Mouse (Mus musculus) mesoderm, embryonic 11.5 days (tissue): ENCODE measurements around the gene Adcy2.

Experiments
- DNase-seq: peaks from one replicate; pipeline ENCODE4 v3.0.0-alpha.2; 2012; ENCODE audit warnings: low read depth, low spot score

The Adcy2 gene

DNA sequence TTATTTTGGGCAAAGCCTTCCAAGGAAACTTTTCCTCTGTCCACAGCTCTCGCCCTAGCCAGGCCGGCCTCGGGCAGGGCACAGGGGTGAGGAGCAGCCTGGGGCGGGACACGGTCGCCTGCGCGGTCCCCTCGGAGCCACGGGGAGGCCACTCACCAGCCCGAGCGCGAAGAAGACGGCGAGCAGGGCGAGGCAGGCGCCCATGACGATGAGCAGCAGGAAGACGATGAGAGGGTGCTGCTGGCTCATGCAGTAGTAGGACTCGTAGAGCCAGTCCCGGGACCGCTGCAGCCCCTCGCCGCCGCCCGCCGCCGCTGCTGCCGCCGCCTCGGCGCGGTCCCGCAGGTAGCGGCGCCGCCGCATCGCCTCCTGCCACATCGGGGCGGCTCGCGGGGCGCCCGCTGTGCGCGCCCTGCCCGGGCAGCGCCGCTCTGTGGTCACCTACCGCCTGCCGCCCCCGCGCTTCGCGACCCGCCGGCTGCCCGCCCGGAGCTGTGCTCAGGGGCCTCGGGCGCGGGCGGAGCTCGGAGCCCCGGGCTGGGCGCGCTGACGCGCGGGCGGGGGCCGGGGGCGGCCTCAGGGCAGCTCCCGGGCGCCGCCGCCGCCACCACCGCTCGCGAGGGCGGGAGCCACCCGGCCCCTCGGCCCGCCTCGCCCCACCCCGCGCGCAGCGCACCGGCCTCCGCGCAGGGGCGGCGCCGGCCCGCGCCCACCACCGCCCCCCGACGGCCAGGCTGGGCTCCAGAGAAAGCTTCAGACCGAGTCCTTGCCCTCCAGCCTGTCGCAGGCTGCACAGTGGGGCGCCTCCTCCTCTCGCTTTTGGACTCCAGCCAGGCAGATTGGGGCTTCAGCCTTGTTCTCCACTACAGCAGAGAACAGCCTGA lies at the start of gene Adcy2:
TSS of gene Adcy2 (minus strand) at position 624 of the 884 bp plus-strand sequence.
- DNase-seq, result peak; percentile 61

DNA sequence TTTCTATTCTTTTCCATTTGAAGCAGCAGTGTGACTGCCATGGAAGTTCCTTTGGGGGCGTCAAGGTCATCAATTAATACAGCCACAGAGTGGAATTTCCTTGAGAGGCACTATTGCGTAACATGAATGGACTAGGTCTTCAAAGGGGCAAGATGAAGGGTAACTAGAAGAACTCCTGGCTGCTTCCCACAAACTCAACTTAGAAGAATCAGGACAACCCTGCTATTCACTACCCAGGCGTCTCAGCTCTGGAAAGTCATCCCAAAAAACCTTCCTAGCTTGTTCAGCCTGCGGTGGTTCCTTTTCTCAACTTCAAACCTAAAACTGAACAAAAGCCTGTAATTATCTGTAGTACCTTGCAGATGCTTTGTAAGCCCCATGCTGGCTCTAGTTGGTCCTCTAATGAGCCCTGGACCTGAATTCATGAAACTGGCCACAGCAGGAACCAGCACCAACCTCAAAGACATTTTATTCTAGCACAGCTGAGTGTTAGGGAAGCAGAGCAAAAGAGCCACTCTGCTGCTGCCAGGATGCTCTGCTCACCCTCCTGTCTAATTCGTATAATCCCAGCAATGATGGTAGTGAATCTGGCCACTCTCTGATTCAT lies 37.8 kb upstream of the Adcy2 start:
- no peak for DNase-seq

DNA sequence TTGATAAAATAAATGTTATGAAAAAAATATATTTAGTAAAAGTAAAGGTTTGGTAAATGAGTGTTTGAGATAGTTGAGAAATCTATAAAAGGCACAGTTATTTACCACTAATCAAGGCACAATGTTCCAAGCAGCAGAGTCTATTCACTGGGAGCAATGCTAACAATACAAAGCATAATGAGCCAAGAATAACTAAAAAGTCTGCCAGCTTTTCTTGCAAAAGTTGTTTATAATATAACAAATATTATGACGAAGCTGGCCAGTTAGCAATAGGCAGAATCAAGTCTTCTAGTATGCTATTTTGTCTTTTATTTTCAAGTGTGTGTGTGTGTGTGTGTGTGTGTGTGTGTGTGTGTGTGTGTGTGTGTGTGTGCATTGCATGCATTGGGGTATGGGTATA lies 35.3 kb upstream of the Adcy2 start:
- DNase-seq, result no peak

DNA sequence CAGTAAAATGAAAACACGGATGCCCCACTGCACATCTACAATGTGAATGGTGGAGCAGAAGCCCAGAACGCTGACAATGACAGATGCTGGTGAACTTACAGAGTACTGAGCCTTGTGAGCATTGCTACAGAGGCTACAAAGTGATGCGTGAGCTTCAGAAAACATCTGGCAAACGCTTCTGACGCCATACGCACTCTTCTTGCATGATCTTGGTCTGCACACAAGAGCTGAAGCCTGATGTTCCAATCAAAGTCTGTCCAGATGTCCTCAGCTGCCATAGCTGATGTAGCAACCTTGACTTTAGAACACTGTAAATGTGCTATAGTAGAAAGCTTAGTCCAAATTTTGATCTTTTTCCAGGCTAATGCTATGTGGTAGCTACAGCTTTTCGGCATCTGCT lies 34.2 kb upstream of the Adcy2 start:
- DNase-seq, result no peak

DNA sequence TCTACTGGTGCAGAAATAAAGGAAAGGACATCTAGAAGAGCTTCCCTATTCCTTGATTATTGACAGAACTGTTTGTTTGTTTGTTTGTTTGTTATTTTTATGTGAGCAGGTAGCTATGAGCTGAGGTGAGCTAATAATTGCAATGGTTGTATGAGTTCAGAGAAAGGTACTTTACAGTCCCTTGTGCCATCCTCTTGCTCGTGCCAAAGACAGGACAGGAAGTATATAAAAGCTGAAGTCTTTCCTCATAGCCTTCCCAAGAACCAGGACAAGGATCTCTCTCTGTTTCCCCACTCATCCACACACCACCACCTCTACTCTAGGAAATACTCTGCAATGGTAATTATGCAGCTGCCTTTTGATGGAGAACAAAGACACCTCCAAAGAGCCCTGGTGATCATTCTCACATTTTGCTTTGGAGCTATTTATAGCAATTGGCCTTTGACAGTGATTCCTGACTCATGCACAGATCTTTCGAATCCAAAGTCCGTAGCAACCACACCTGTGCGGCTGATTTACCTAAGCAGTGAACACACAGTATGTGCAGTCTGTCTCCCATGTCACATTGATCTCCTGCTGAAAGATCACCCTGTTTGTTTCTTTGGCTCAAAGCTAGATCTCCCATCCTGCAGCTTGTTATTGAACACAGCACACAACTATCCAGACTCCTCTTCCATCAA lies 29.9 kb upstream of the Adcy2 start:
- DNase-seq, result no peak

DNA sequence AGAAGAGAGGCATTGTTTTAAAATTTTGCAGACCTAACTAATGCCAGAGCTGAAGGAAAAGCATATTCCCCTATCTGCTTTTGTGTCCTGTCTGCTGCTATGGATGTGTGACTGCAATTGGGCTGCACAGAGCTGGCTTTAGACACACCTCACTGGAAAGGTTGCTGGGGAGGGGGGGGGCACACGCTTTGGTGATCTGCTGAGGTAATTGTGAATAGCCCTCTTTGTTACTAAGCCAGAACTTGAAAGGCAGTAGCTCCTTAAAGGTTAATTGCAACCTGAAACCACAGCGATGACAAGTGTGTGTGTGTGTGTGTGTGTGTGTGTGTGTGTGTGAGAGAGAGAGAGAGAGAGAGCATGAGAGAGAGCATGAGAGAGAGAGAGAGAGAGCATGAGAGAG lies 25.6 kb upstream of the Adcy2 start:
- DNase-seq, result no peak

DNA sequence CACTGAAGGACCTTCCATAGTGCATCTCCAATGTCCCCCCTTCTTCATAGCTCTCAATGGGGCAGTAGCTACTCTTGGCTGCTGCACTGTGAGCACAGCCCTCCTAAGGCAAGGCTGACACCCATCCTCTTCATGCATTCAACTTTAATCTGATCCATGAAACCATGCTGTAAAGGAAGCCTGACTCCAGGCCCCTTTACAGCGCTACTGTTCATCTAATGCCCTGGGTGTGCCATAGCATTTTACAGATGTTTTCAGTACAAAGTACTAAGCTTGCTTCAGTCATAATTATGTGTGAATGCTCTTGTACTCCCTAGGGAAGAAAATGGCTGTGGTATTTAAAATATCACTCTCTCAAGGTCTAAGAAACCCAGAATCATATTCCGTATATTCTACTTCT lies 23.9 kb upstream of the Adcy2 start:
- DNase-seq, result no peak

DNA sequence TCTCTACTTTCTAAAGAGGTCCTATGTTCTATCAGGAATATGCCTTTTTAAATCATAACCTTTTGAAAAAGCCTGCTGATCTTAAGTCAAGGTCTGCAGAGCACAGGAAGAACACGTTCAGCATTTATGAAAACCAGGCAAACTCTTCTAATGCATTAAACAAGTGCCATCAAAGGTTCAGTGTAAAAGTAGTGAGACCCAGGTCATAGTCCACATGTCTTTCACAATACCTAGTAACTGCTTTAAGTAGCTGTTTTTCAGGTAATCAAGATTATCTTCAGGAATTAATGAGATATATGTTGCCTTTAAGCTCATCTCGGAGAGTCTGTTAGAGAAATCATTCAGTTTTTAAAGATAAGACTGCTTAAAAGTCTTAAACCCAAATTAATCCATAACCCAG lies 21.2 kb upstream of the Adcy2 start:
- DNase-seq, result no peak

DNA sequence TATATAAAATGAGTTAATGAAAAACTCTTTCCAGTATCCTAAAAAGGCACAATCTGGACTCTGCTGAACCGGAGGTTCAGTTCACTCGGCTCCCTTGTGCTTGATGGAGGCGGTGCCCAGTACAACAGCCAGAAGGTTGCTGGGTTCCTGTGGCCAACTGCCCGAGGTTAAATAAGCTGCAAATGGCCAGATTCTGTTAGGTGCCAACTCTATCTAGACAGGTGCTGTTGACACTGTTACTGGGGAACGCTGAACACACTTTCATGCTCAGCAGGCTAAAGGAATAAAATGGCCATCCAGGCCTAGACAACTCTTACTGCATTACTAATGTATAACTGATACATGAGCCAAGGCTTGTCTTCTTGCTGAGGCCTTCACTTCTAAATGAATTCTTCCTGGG lies 7.6 kb upstream of the Adcy2 start:
- no peak for DNase-seq

DNA sequence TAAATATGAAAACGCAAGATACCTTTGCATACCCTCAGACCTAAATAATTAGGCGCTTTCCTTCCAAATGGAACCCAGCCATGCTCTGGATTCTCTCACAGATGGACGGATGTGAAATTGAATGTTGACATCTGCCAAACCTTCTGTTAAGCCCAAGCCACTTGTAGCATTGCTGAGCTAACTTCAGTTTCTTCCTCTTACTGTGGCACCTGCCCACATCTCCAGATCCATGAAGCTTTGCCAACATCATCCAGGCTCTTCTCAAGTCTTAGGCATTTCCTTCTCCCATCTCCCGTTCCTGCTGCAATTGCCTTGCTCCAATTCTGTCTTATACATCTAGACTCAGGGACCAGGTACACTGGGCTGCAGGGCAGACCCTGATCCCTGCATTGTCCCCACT lies 6.8 kb upstream of the Adcy2 start:
- DNase-seq, result no peak

DNA sequence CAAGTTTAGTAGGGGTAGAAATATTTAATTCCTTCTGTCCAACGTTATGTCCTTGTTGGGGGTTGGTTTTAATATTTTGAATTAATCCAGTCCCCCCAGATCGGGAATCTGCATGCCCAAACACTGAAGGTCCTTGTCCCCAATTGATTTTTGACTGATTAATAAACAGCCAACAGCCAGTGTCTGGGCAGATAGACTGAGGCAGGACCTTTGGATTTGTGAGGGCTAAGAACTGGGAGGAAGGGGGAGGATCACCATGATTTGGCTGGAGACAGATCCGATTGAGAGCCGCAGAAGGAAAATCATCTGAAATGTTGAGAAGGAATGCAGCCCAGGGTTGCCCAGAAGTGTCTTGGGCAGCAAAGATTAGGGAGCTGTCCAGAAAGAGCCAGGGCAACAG lies 5.1 kb upstream of the Adcy2 start:
- DNase-seq, result no peak

DNA sequence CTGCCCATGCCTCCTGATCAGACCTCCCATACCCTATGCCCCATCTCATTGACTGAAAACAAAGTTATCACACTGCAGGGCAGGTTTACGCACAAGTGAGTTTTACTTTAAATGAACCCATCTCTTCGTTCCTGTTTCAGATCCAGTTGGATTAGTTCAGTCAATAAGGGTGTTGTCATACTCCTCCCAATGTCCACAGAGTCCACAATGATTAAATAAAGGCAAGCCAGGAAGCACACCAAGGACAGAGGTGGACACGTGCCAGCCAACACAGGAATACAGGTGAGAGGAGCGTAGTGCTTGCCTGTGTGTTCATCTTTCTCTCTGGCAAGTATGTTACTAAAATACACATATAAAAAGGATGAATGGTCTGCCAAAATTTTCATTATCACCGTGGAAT lies 3.3 kb upstream of the Adcy2 start:
- DNase-seq, result no peak

DNA sequence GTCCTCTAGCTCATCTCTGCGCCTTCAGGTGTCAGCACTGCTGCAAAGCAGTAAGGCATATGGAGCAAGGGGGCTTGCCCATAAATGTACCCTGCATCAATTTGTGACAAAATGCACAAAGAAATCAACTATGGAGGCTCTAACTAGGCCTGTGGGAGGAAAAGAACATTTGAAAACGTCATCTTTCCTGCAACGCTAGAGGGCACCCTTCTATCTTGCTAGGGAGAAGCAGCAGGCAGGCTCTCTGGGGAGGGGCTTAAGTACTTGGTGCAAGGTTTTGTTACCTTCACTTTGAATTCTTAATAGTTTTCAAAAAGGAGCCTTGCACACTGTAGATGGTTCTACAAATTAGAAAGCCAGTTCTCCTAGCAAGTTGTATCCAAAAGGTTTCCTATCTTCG lies 2.8 kb upstream of the Adcy2 start:
- DNase-seq, result peak; percentile 73

DNA sequence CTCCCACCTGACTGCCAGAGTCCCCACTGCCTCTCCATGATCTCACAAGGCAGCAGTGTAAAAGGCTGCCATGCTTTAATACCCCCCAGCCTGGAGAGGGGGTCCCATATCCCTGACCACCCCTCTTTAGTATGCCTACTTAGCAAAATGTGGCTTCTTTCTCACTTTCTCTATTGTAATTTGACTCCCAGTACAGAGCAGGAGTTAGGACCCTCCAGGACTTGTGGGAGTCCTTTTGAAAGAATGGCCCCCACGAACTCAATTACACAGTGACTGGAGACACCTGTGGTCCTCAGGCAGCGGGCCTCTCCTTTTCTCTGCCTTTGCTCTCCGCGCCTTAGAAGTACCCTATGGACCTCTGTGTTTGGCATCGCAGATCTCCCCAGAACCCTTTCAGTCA lies 485 bp upstream of the Adcy2 start:
- no peak for DNase-seq

DNA sequence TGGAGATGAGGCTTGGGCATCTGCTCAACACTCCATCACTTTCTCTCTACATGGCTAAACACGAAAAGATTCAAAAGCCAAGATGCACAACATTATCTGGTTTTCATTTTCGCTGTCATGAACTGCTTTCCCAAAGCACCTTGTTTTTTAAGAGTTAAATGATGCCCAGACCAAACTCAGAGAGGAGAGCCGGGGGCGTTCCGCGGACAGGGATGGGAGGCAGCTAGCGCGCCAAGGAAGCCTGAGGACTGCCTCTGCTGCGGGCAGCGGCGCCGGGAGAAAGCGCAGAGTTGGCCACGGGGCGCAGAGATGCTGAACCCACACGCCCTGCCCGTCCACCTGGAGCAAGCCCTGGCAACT lies 803 bp downstream of the Adcy2 start:
- peak; percentile 24 for DNase-seq

DNA sequence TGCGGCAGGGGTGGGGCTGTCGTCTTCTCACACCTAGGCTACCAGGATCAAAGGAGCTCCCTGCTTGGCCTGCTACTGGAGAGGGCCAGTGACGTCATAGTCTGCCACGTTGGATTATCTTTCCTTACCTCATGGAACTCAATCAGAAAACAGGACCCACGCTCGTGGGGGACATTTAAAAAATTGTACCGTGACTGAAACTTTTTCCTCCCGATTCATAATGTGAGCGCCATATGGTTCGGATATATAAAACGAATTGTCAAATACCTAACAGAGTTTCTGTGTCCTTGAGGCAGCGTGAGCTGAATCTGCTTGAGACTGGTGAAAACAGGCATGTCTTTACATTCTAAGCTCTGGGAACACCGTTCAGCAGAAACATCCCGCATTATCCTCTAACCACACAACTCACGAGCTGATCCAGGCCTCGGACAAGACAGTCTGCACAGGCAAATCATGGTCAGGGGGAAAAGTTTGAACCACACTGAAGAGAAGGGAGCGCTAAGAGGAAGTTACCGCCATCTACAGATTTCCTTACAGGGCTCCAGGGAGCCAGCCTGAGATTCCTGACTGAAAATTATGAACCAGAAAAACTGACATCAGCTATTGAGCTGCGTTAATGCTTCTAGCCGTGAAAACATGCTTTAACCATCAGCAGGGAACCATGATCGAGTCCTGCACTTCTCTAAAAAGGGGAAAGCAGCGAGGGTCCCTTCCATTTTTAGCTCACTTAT lies 1.4 kb downstream of the Adcy2 start:
- peak; percentile 35 for DNase-seq

DNA sequence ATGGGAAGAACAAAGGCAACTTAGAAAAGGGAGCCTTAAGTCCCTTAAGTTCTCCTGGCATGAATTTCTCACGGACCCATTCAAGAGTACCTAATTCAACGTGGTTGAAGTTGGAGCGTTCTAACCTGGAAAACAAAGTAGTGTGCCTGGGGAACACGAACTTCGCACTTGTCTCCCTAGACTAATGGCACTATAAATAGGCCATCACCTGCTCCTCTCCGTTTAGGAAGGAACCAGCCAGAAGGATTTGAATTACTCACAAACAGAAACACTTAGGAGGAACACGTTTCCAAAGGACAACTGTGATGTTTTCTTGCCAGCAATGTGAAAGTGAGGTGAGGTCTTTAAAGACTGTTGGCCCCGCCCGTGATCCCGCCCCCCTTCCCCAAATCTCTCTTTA lies 2.0 kb downstream of the Adcy2 start:
- DNase-seq, result no peak

DNA sequence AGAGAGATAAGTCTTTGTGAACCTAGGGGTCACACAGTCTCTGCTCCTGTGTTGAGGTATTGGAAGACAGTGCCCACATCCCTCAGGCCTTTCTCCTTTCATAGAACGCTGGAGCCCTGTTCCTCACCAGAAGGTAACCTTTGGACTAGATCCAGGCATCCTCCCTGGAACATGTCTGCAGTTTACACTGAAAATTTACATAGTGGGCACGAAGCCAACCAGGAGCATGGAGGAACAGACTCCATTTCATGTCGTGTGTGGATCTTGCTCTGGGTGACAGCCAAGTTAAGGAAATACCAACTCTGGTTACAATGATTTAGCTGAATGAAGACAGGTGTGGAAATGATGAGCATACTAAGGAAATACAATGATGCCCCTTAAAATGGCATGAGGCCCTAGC lies 2.7 kb downstream of the Adcy2 start:
- no peak for DNase-seq

DNA sequence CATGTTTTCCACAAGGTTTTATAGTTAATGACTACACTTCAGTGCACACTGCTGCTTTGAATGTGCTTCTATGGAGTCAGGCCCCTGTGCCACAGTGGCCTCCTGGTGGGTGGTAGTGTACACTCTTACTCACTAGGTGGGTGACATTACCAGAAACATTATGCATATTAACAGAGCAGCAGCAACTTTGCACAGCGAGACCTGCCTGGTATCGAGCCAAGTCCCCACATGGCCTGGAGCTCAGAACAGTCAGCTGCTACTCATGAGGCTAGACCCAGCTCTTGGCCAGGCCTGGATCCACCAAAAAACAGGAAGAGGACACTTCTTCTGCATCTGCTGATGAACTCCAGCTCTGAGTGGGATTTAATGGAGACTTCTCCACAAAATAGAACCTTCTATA lies 13.6 kb downstream of the Adcy2 start:
- DNase-seq, result no peak

DNA sequence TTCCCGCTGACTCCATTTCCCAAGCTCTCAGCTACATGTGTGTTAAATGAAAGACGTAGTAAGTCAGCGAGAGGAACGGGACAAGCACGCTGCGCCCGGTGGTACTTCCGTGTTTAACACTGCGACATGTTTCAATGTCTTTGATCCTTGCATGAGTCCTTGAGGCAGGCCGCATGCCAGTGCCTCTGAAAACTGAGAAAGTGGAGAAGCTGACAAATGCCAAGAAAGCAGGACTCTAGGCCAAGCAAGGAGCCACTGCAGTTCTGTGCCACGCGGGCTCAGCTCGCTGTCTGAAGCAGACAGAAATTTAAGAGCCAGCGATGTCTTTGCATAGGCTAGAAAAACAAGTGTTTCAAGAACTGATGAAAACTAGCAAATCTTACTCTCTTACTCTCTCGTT lies 15.3 kb downstream of the Adcy2 start:
- DNase-seq, result no peak

DNA sequence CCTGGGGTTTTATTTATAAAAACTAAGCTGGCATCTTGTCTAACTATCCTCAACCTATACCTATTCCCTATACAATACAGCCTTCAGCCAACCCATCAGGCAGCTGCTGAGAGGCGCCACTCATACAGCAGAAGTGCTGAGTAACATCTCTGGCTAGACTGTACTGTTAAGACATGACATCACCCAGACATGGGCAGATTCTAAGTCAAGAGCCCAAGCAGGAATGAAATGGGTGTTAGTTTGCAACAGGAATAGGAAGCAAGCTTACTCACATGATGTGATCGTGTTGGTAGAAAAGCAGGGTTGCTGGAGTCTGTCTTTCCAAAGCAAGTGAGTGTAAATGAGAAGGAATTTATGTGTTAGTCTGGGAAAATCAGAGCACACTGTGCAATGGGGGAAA lies 18.3 kb downstream of the Adcy2 start:
- no peak for DNase-seq

DNA sequence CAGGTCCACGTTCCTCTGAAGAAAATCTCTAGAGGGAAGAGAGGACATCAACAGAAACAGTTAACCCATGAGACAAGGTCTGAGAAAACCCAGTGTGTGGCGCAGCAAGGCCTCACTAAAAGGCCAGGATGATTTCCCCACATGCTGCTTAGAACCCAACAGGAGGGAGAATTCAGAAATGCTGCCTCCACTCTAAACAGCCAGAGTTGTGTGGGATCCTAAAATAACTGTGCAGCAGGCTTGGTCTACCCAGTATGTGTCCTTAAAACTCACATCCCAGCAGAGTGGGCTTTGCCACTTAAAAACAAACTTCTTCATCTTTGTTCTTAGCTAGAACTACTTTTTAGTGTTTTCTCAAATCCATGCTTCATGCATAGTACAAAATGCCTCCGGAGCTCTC lies 26.2 kb downstream of the Adcy2 start:
- no peak for DNase-seq
